Mouse (Mus musculus) embryonic facial prominence, embryonic 14.5 days (tissue): ENCODE measurements around the gene Babam2. TPM values are rescaled to one million over a fixed set of nuclear protein-coding genes. Genes with fewer than 3 reads are reported as not detected.

Experiments
- ATAC-seq: fragments of 200-750 bp; cut with Nextera tagmentation; 2 replicates; pipeline ENCODE4 v1.8.0; 2017; ENCODE audit warnings: low read depth, moderate number of reproducible peaks, moderate TSS enrichment
- DNase-seq: peaks from one replicate; pipeline ENCODE4 v3.0.0-alpha.2; 2015; ENCODE audit warnings: low spot score
- H3K27ac ChIP-seq: fragments of 300-500 bp; sonication (generic); replicated peaks from 2 replicates; pipeline ENCODE4 v1.5.1; 2014; ENCODE audit warnings: low read depth, mild to moderate bottlenecking, low read length, moderate library complexity
- H3K27me3 ChIP-seq: fragments of 300-500 bp; sonication (generic); replicated peaks from 2 replicates; pipeline ENCODE4 v1.6.1; 2014; ENCODE audit warnings: low read length; ENCODE audit not compliant: control insufficient read depth, insufficient read depth
- H3K36me3 ChIP-seq: fragments of 300-500 bp; sonication (generic); 2 replicates; pipeline ENCODE4 v1.6.1; 2014; ENCODE audit warnings: low read length, mixed read lengths; ENCODE audit not compliant: control insufficient read depth, insufficient read depth
- H3K4me1 ChIP-seq: fragments of 300-500 bp; sonication (generic); 2 replicates; pipeline ENCODE4 v1.6.1; 2014; ENCODE audit warnings: antibody characterized with exemption, low read length; ENCODE audit not compliant: control insufficient read depth, insufficient read depth
- H3K4me2 ChIP-seq: fragments of 300-500 bp; sonication (generic); 2 replicates; pipeline ENCODE4 v1.6.1; 2014; ENCODE audit warnings: low read depth, mild to moderate bottlenecking, low read length, moderate library complexity, mixed read lengths
- H3K4me3 ChIP-seq: fragments of 300-500 bp; sonication (generic); 2 replicates; pipeline ENCODE4 v1.5.1; 2014; ENCODE audit warnings: low read depth, mild to moderate bottlenecking, low read length
- H3K9ac ChIP-seq: fragments of 300-500 bp; sonication (generic); 2 replicates; pipeline ENCODE4 v1.6.1; 2014; ENCODE audit warnings: low read depth, mild to moderate bottlenecking, low read length, moderate library complexity, mixed read lengths
- H3K9me3 ChIP-seq: fragments of 300-500 bp; sonication (generic); 2 replicates; pipeline ENCODE4 v1.6.1; 2016; ENCODE audit warnings: low read length; ENCODE audit not compliant: control insufficient read depth
- WGBS: fragments of 180-500 bp; shearing (Covaris S2); extraction: QIAGEN DNeasy Blood & Tissue Kit; methylation state at CpG from one replicate; pipeline ENCODE4 v1.1.7; 2014; 5-methylcytosine and 5-hydroxymethylcytosine counted together
- polyA plus RNA-seq: library from polyadenylated mRNA; unstranded; fragments of >200 nt; fragmentation: Nextera tagmentation; extraction: Ambion mirVana; gene quantifications from 2 replicates; pipeline ENCODE4 v1.2.1, GENCODE M21; 2014

The Babam2 gene
- polyA plus RNA-seq, 1 experiment from 2014 or later: 37.6 TPM

DNA sequence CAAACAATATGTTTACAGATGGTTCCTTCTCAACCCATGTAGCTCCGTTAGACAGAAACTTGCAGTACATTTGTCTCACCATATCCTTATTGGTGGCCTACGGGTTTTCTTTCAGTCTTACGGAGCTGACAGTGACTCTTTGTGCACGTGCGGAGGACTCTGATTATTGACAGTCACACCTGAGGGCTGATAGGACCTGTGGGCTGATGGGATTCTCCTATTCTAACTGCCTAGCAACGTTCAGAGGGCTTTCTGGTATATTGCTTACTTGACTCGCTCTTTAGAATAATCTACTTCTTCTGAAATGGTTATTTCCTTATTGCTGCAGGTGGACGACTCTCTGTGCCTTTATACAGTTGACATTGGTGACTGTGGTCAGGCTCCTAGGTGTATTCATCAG lies 243.4 kb downstream of the Babam2 start:
- H3K36me3 ChIP-seq: no peaks in the 10 kb centered on the region
- H3K4me2 ChIP-seq: no peak overlapping the region
- ATAC-seq (no peak), DNase-seq (no peak)
- H3K27ac ChIP-seq: no peak overlapping the region
- WGBS: 87% methylated on average over 8 of the region's 8 CpGs
- no peaks in the 10 kb centered on the region for H3K9me3 ChIP-seq
- no peak overlapping the region for H3K9ac ChIP-seq
- H3K27me3 ChIP-seq: no peaks in the 10 kb centered on the region
- H3K4me1 ChIP-seq: no peaks in the 10 kb centered on the region
- no peak overlapping the region for H3K4me3 ChIP-seq

DNA sequence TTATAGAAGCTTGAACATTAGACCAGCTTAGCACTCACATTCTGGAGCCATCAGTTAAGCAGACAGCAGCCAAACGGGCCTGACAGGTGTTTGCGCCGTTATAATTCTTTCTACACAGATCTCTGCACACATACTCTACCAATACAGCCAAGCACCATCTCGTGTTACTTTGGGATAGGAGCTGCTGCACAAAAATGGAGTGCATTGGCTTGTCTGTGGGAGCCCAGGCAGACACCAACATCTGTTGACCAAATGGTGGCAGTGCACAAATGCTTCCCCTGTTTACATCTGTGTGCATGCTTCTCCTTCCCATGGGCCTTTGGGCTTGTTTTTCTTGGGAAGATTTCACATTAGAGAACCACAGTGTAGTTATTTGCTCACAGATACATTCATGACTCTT lies 249.7 kb downstream of the Babam2 start:
- H3K4me2 ChIP-seq: no peak overlapping the region
- peaks cover 4% of the 10 kb centered on the region; the same call in 1 of the 2 replicates for H3K4me1 ChIP-seq
- ATAC-seq: peak; percentile 60; the same call in 1 of the 2 replicates
- no peaks in the 10 kb centered on the region for H3K27me3 ChIP-seq
- no peak overlapping the region for H3K4me3 ChIP-seq
- no peaks in the 10 kb centered on the region for H3K36me3 ChIP-seq
- peak; percentile 87 for DNase-seq
- H3K9me3 ChIP-seq: no peaks in the 10 kb centered on the region
- WGBS: 26% methylated on average over 4 of the region's 4 CpGs
- peak overlapping the region; percentile 65 for H3K27ac ChIP-seq
- no peak overlapping the region for H3K9ac ChIP-seq

DNA sequence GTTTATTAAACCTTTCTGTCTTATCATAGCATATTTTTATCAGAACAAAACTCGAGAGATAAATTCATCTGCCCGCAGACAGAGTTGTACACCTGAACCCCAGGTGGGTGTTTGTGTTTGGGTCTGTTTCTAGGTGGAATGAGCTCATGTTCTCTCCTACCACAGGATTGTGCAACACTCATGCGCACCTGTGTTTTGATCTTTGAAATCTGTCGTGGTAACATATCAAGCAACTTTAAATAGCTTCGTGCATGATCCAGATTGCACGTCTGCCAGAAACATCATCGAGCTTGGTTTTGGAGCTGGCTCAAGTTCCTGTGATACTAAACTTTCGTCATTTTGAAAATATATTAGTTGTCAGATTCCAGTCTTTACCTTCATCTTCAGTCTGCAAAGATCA lies 251.9 kb downstream of the Babam2 start:
- no peak overlapping the region for H3K9ac ChIP-seq
- WGBS: 67% methylated on average over 8 of the region's 8 CpGs
- no peaks in the 10 kb centered on the region for H3K27me3 ChIP-seq
- DNase-seq (peak; percentile 70), ATAC-seq (no peak)
- no peaks in the 10 kb centered on the region for H3K36me3 ChIP-seq
- H3K9me3 ChIP-seq: no peaks in the 10 kb centered on the region
- H3K4me1 ChIP-seq: peaks cover 7% of the 10 kb centered on the region; the same call in 1 of the 2 replicates
- H3K4me3 ChIP-seq: no peak overlapping the region
- no peak overlapping the region for H3K27ac ChIP-seq
- H3K4me2 ChIP-seq: no peak overlapping the region

DNA sequence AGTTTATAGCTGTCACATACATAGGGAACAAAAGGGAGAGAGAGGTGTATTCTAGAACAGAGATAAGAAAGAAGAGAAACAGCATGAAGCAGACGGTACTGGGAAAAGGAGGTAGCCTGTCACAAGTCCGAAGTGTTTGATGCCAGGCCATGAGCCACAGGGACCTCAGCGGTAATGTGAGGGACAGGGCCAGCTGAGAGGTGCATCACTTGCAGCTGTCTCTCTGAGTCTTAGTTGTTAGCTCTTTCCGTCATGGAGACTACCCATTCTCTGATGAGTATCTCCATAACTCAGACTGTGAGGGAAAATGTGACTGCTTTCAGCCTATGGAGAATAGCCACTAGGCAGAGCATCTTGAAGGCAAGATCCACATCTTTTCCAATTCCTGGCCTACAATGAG lies 253.0 kb downstream of the Babam2 start:
- Histone ChIP-seq H3K36me3 (no peaks in the 10 kb centered on the region), H3K9me3 (no peaks in the 10 kb centered on the region), H3K4me2 (no peak overlapping the region), H3K27ac (0 out of 2 replicates have a peak overlapping the region, but pooled peaks have one; percentile 22), H3K4me1 (peaks cover 7% of the 10 kb centered on the region; the same call in 1 of the 2 replicates), H3K4me3 (no peak overlapping the region), H3K9ac (no peak overlapping the region), H3K27me3 (no peaks in the 10 kb centered on the region)
- ATAC-seq (no peak), DNase-seq (no peak)
- 92% methylated on average over 4 of the region's 4 CpGs for WGBS

DNA sequence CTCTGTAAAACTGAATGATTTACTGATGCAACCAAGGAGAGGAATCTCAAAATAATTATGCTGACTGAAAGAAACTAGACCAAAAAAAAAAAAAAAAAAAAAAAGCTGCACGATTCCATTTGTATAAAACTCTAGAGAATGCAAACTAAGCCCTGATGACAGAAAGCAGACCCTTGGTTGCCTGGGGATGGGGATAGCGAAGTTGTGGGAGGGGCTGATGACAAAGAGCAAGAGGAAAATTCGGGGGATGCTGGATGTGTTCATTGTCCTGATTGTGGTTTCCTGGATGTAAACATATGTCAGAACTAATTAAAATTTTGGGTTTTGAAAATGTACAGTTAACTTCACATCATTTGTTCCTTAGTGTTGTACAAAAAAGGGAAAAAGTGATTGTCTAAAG lies 257.7 kb downstream of the Babam2 start:
- Histone ChIP-seq H3K27me3 (no peaks in the 10 kb centered on the region), H3K4me1 (peaks cover 2% of the 10 kb centered on the region; the same call in 1 of the 2 replicates), H3K4me3 (no peak overlapping the region), H3K27ac (no peak overlapping the region; the same call in 1 of the 2 replicates), H3K9ac (no peak overlapping the region), H3K4me2 (no peak overlapping the region), H3K9me3 (no peaks in the 10 kb centered on the region), H3K36me3 (no peaks in the 10 kb centered on the region)
- 43% methylated on average over 3 of the region's 3 CpGs for WGBS
- ATAC-seq: peak; percentile 53; the same call in 1 of the 2 replicates
- peak; percentile 79 for DNase-seq

DNA sequence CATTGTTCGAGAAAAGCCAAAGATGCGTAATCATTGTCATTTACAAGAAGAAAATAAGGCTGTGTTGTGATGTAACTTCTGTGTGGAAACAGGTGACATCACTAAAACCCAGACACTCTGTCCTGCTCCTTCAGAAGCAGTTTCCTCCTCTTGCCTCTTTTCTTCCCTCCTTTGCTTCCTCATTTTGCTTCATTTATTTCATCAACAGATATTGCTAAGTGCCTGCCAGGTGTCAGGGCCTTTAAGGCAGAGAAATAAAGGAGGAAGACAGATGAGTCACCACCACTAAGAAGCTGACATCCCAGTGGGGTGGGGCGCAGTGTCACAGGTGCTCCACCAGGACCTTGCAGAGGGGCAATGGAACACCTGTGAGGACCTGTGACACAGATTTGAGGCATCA lies 258.9 kb downstream of the Babam2 start:
- DNase-seq (no peak), ATAC-seq (no peak)
- Histone ChIP-seq H3K27ac (peak overlapping the region; percentile 48; the same call in 1 of the 2 replicates), H3K9ac (no peak overlapping the region), H3K27me3 (no peaks in the 10 kb centered on the region), H3K9me3 (no peaks in the 10 kb centered on the region), H3K4me3 (no peak overlapping the region), H3K36me3 (no peaks in the 10 kb centered on the region), H3K4me1 (peaks cover 2% of the 10 kb centered on the region; the same call in 1 of the 2 replicates), H3K4me2 (no peak overlapping the region)
- WGBS: 90% methylated on average over 3 of the region's 3 CpGs

DNA sequence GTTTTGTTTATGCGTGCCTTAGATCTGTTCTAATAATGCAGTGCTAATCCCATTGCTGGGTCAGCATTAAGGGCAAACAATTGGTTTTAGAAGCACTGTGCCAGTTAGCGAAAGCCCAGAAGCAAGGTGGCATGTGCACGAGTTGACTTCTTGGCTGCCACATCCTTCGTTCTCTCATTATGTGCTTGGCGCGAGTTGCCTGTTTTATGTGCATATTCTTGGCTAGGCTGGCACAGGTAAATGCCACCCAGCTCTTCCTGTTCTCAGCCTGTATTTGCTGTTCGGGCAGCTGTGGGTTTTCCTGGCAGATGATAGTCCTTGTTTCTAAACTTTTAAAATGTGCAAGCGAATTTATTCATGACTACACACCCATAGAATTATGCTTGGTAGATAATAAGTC lies 262.4 kb downstream of the Babam2 start:
- H3K4me2 ChIP-seq: no peak overlapping the region
- ATAC-seq (no peak), DNase-seq (no peak)
- no peaks in the 10 kb centered on the region for H3K27me3 ChIP-seq
- no peaks in the 10 kb centered on the region for H3K9me3 ChIP-seq
- 91% methylated on average over 8 of the region's 8 CpGs for WGBS
- no peaks in the 10 kb centered on the region for H3K4me1 ChIP-seq
- H3K4me3 ChIP-seq: no peak overlapping the region
- no peaks in the 10 kb centered on the region for H3K36me3 ChIP-seq
- H3K27ac ChIP-seq: no peak overlapping the region
- H3K9ac ChIP-seq: no peak overlapping the region

DNA sequence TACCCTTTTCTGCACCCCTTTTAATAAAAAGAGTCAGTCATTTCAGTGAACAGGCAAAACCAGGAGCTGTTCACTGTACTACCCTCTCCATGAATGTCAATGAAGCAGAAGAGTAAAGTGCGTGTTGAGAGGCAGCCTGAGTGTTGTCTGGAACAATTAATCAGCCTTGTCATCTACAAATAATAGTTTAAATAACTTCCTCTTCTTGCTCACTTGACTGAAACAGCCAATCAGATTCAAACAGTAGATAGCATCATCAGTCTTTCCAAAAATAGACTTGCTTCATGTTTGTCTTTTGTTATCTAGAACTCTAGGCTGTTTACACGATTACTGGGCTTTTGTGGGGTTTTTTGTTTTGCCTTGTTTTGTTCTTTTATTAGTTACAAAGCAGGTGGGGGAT lies 263.9 kb downstream of the Babam2 start:
- H3K9ac ChIP-seq: no peak overlapping the region
- no peak for ATAC-seq

DNA sequence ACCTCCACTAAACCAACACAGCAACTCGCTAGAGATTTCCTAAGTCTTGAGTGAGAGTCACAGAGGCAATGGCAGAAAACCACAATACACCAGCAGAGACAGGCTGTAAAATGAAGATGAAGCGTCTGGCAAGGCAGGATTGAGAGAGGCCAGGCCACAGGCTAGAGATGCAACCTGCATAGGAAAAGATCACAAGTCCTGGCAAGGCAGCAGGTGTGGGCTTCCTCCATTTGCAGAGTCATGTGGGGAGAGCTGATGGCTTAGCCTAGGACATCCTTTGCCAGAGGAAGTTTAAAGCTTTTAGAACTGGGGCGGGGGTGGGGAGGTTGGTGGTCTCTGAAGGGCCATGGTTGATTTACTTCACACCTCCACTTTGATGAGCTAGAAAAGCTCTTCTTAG lies 264.9 kb downstream of the Babam2 start:
- H3K4me3 ChIP-seq: no peak overlapping the region
- DNase-seq (no peak), ATAC-seq (no peak)
- H3K4me2 ChIP-seq: no peak overlapping the region
- no peaks in the 10 kb centered on the region for H3K9me3 ChIP-seq
- H3K36me3 ChIP-seq: no peaks in the 10 kb centered on the region
- H3K9ac ChIP-seq: no peak overlapping the region
- H3K27me3 ChIP-seq: no peaks in the 10 kb centered on the region
- 76% methylated on average over 3 of the region's 3 CpGs for whole genome bisulfite sequencing
- no peaks in the 10 kb centered on the region for H3K4me1 ChIP-seq
- no peak overlapping the region for H3K27ac ChIP-seq

More for the DNA sequence above, 263.9 kb downstream of the Babam2 start:
- H3K4me1 ChIP-seq: no peaks in the 10 kb centered on the region
- no peak for DNase-seq
- no peak overlapping the region for H3K4me3 ChIP-seq
- 78% methylated on average over 2 of the region's 2 CpGs for WGBS
- no peak overlapping the region for H3K27ac ChIP-seq
- no peaks in the 10 kb centered on the region for H3K27me3 ChIP-seq
- no peak overlapping the region for H3K4me2 ChIP-seq
- H3K9me3 ChIP-seq: no peaks in the 10 kb centered on the region
- no peaks in the 10 kb centered on the region for H3K36me3 ChIP-seq
